Mouse (Mus musculus) cerebellum, adult 11-12 months (tissue): ENCODE measurements around the gene Tmod1.

ENCODE experiments used
- DNase-seq: peaks from one replicate; pipeline ENCODE4 v3.0.0; 2022

Tmod1 gene

GRCm38 (mm10) chr4:46038892-46039751, at the start of gene Tmod1:
Tmod1 (plus strand) TSS chr4:46038935.
- DNase-seq, result peak; percentile 81

GRCm38 (mm10) chr4:45990427-45991135, 48.2 kb upstream of the Tmod1 start:
- DNase-seq, result no peak

- no peak for DNase-seq
Observed at GRCm38 (mm10) chr4:45998536-45998935, 40.2 kb upstream of the Tmod1 start.

GRCm38 (mm10) chr4:46008142-46008793, 30.5 kb upstream of the Tmod1 start:
- DNase-seq, result no peak

- DNase-seq, result no peak
Observed at GRCm38 (mm10) chr4:46011698-46012097, 27.0 kb upstream of the Tmod1 start.

GRCm38 (mm10) chr4:46015605-46016004, 23.1 kb upstream of the Tmod1 start:
- DNase-seq, result no peak

- DNase-seq, result peak; percentile 50
Observed at GRCm38 (mm10) chr4:46023021-46023481, 15.7 kb upstream of the Tmod1 start.

- no peak for DNase-seq
Observed at GRCm38 (mm10) chr4:46025893-46026292, 12.8 kb upstream of the Tmod1 start.

- DNase-seq, result no peak
Observed at GRCm38 (mm10) chr4:46028224-46028623, 10.5 kb upstream of the Tmod1 start.

- no peak for DNase-seq
Observed at GRCm38 (mm10) chr4:46028781-46029180, 10.0 kb upstream of the Tmod1 start.

GRCm38 (mm10) chr4:46029552-46029951, 9.2 kb upstream of the Tmod1 start:
- DNase-seq, result no peak

GRCm38 (mm10) chr4:46032448-46032847, 6.3 kb upstream of the Tmod1 start:
- DNase-seq, result no peak

- no peak for DNase-seq
Observed at GRCm38 (mm10) chr4:46033197-46033596, 5.5 kb upstream of the Tmod1 start.

- no peak for DNase-seq
Observed at GRCm38 (mm10) chr4:46038591-46038891, 194 bp upstream of the Tmod1 start.

- DNase-seq, result peak; percentile 45
Observed at GRCm38 (mm10) chr4:46039899-46040298, 1.2 kb downstream of the Tmod1 start.

GRCm38 (mm10) chr4:46040594-46041192, 2.0 kb downstream of the Tmod1 start:
- peak; percentile 73 for DNase-seq

- peak; percentile 46 for DNase-seq
Observed at GRCm38 (mm10) chr4:46041761-46042504, 3.2 kb downstream of the Tmod1 start.

- peak; percentile 34 for DNase-seq
Observed at GRCm38 (mm10) chr4:46042505-46042850, 3.7 kb downstream of the Tmod1 start.

- DNase-seq, result no peak
Observed at GRCm38 (mm10) chr4:46043361-46043760, 4.6 kb downstream of the Tmod1 start.

- DNase-seq, result no peak
Observed at GRCm38 (mm10) chr4:46047971-46048370, 9.2 kb downstream of the Tmod1 start.

- DNase-seq, result peak; percentile 46
Observed at GRCm38 (mm10) chr4:46048418-46048817, 9.7 kb downstream of the Tmod1 start.

- DNase-seq, result no peak
Observed at GRCm38 (mm10) chr4:46053323-46054107, 14.8 kb downstream of the Tmod1 start.
